7 mouse cellular contexts compared by ENCODE assay signal in genomic region chr13:109632387-109633036, GRCm38 (mm10).
A peak's percentile ranks its signal among the peaks of the same experiment; 100 is the strongest.
DNase-seq lines count a peak whose midpoint lies in the region; ATAC-seq and TF ChIP-seq lines count a peak whose summit lies in the region.

No protein-coding gene starts in this region.

- ATAC-seq in hindbrain, embryonic 11.5 days (ENCODE audit: low FRiP score), result peak; percentile 52
- ATAC-seq in lung, embryonic 15.5 days (ENCODE audit: borderline replicate concordance, extremely low read depth, low FRiP score, low TSS enrichment), result peak; percentile 80

- H3K27ac ChIP-seq in ES-Bruce4 (ENCODE audit: insufficient read depth, low read length), result peak overlapping the region; percentile 87
- H3K27ac ChIP-seq in hindbrain, embryonic 11.5 days (ENCODE audit: low read depth, low read length), result peak overlapping the region; percentile 20; the same call in 1 of the 2 replicates
- H3K27ac ChIP-seq in lung, embryonic 15.5 days, result peak overlapping the region; percentile 66

- peak overlapping the region; percentile 9; the same call in 1 of the 2 replicates for H3K9ac ChIP-seq in ES-Bruce4 (ENCODE audit: low read depth, poor library complexity, severe bottlenecking)
- no peak overlapping the region for H3K9ac ChIP-seq in hindbrain, embryonic 11.5 days (ENCODE audit: low read depth, low read length)
- no peak overlapping the region for H3K9ac ChIP-seq in lung, embryonic 15.5 days

- peak overlapping the region; percentile 2; the same call in 1 of the 2 replicates for H3K4me3 ChIP-seq in ES-Bruce4 (ENCODE audit: low read depth, low read length)
- H3K4me3 ChIP-seq in hindbrain, embryonic 11.5 days (ENCODE audit: low read depth, low read length), result no peak overlapping the region
- H3K4me3 ChIP-seq in lung, embryonic 15.5 days, result no peak overlapping the region

- no peak for TF ChIP-seq CTCF in ES-Bruce4 (IDR thresholded peaks at IDR 0.05; ENCODE audit: low read depth, low read length)

- no peak for TF ChIP-seq POLR2A in ES-Bruce4 (IDR thresholded peaks at IDR 0.05; ENCODE audit: insufficient read depth, low read length)

- no peaks in the 10 kb centered on the region for H3K27me3 ChIP-seq in ES-Bruce4 (ENCODE audit: control insufficient read depth, insufficient read depth, low read length, poor library complexity, severe bottlenecking)
- no peaks in the 10 kb centered on the region for H3K27me3 ChIP-seq in hindbrain, embryonic 11.5 days (ENCODE audit: control insufficient read depth, insufficient read depth, low read length)
- no peaks in the 10 kb centered on the region for H3K27me3 ChIP-seq in lung, embryonic 15.5 days

- no peaks in the 10 kb centered on the region for H3K9me3 ChIP-seq in ES-Bruce4 (replicated peaks; ENCODE audit: control insufficient read depth, insufficient read depth, low read length, poor library complexity, severe bottlenecking)
- H3K9me3 ChIP-seq in hindbrain, embryonic 11.5 days (ENCODE audit: control insufficient read depth, low read length), result no peaks in the 10 kb centered on the region
- no peaks in the 10 kb centered on the region for H3K9me3 ChIP-seq in lung, embryonic 15.5 days

- no peaks in the 10 kb centered on the region for H3K4me1 ChIP-seq in ES-Bruce4 (ENCODE audit: control insufficient read depth, insufficient read depth, low read length)
- H3K4me1 ChIP-seq in hindbrain, embryonic 11.5 days (replicated peaks; ENCODE audit: control insufficient read depth, insufficient read depth, low read length), result peaks cover 9% of the 10 kb centered on the region
- H3K4me1 ChIP-seq in lung, embryonic 15.5 days, result peaks cover 19% of the 10 kb centered on the region

- H3K4me2 ChIP-seq in hindbrain, embryonic 11.5 days (replicated peaks; ENCODE audit: low read depth, low read length), result no peak overlapping the region
- peak overlapping the region; percentile 11; the same call in 1 of the 2 replicates for H3K4me2 ChIP-seq in lung, embryonic 15.5 days

- no peaks in the 10 kb centered on the region for H3K36me3 ChIP-seq in ES-Bruce4 (ENCODE audit: control insufficient read depth, insufficient read depth, low read length, poor library complexity, severe bottlenecking)
- H3K36me3 ChIP-seq in hindbrain, embryonic 11.5 days (ENCODE audit: control insufficient read depth, insufficient read depth, low read length), result no peaks in the 10 kb centered on the region
- no peaks in the 10 kb centered on the region for H3K36me3 ChIP-seq in lung, embryonic 15.5 days

- 3% methylated on average over 7 of the region's 7 CpGs for WGBS in hindbrain, embryonic 11.5 days
- 22% methylated on average over 7 of the region's 7 CpGs for WGBS in lung, embryonic 15.5 days

- TF ChIP-seq EP300 in ES-Bruce4 (IDR thresholded peaks at IDR 0.05; ENCODE audit: insufficient read depth, low read depth, low read length), result peak; percentile 95

- DNase-seq in ZHBTc4 (ENCODE audit: low read depth, low spot score), result peak; percentile 82
- DNase-seq in hindbrain, embryonic 11.5 days (ENCODE audit: low spot score), result peak; percentile 37
- no peak for DNase-seq in right cerebral cortex, postnatal 14 days
- no peak for DNase-seq in right cerebral cortex, postnatal 25 days
- no peak for DNase-seq in layer of hippocampus, postnatal 36 days

Comparison
In these comparisons a context has a peak if more than half of its experiments do, and no peak if none do; other contexts are left out.
1. H3K27ac ChIP-seq: peak in every context shown above with its lines; median percentile 87 in ES-Bruce4; 66 in lung, embryonic 15.5 days; 20 in hindbrain, embryonic 11.5 days.
2. DNase-seq: peak in ZHBTc4 (single experiment) and hindbrain, embryonic 11.5 days (single experiment); none in right cerebral cortex, postnatal 14 days (single experiment), right cerebral cortex, postnatal 25 days (single experiment) and layer of hippocampus, postnatal 36 days (0 of 2).